Mouse (Mus musculus): ENCODE measurements around the gene Net1.

DNA sequence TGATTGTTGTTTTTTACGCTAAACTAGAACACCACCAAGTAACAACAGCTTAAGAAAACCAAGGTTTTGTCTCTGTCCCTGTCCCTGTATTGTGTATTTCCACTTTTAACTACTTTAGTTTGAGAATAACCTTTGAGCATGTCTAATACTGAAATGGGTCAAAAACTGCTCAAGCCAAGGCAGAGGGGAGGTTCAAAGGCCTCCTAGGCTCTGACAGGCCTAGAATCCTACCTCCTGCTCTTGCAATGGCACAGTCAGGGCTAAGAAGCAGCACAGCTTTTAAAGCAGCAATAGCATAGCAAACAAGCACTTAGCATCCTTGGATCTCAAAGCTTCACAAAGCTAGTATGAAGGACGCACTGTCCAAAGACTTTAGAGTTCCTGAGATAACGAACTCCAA is 28.9 kb downstream of the Net1 start:
- TF ChIP-seq POLR2A (IDR thresholded peaks at IDR 0.05; ENCODE audit: extremely low read depth, insufficient read depth, low read length) (no peak), CTCF (IDR thresholded peaks at IDR 0.05; ENCODE audit: low read depth, low read length) (no peak)

Measured in liver, adult 2 months (tissue).